Mouse (Mus musculus): ENCODE results near the gene Ttn.

DNA sequence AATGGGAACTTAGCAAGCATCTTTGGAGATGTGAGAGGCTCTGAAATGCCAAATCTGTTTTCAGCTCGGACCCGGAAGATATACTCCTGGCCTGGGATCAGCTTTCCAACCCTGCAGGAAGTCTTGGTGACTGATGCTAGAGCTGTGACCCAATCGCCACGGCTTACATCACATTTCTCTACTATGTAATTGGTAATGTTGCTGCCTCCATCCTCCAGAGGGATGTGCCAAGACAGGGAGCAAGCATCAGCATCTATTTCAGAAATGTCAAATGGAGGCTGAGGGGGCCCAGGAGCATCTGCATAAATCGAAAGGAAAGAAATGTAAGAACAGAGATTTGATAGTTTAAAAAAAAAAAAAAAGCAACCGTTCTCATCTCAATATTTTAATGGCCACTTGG, 220.2 kb downstream of the Ttn start:
- TF ChIP-seq POLR2A (IDR thresholded peaks at IDR 0.05; ENCODE audit: insufficient read length, low read depth) (no peak), REST (IDR thresholded peaks at IDR 0.05; ENCODE audit: insufficient read depth, insufficient read length) (no peak), CEBPB (IDR thresholded peaks at IDR 0.05; ENCODE audit: insufficient read depth, poor library complexity, severe bottlenecking) (no peak), POLR2AphosphoS2 (IDR thresholded peaks at IDR 0.05; ENCODE audit: insufficient read length, low read depth) (no peak)
